Mouse (Mus musculus) cerebellum, adult 2 months (tissue): ENCODE results near the gene Gstt1. TPM values are rescaled to one million over a fixed set of nuclear protein-coding genes. Genes with fewer than 3 reads are reported as not detected.
A peak's percentile ranks its signal among the peaks of the same experiment; 100 is the strongest.
"Not testable (repeated sequence)": the region's sequence is repeated elsewhere in the genome, so short reads cannot be mapped to it uniquely, and the experiment has no call there.

Experiments used
- DNase-seq, 2 experiments: peaks; one replicate each; pipeline ENCODE4 v3.0.0; 2021
- H3K27ac ChIP-seq: fragments of 200-500 bp; 2 replicates; pipeline ENCODE4 v1.5.1; 2012; ENCODE audit warnings: low read length, control low read depth, inconsistent platforms; ENCODE audit not compliant: insufficient read depth
- H3K27me3 ChIP-seq: fragments of 200-500 bp; 2 replicates; pipeline ENCODE4 v1.6.1; 2012; ENCODE audit warnings: inconsistent platforms, mild to moderate bottlenecking, low read length, moderate library complexity; ENCODE audit not compliant: control insufficient read depth, insufficient read depth
- H3K4me1 ChIP-seq: fragments of 200-500 bp; 2 replicates; pipeline ENCODE4 v1.6.1; 2011; ENCODE audit warnings: low read length; ENCODE audit not compliant: control insufficient read depth, insufficient read depth
- H3K4me3 ChIP-seq: fragments of 200-500 bp; replicated peaks from 2 replicates; pipeline ENCODE3; 2011; ENCODE audit warnings: mild to moderate bottlenecking, low read depth, low read length, control low read depth; ENCODE audit not compliant: insufficient read depth
- CTCF ChIP-seq: fragments of 200-500 bp; IDR thresholded peaks from 2 replicates; pipeline ENCODE4 v1.5.1; 2011; ENCODE audit warnings: low read depth, mild to moderate bottlenecking, control low read depth, low read length, moderate library complexity, borderline replicate concordance; ENCODE audit not compliant: insufficient read depth
- POLR2A ChIP-seq: fragments of 200-500 bp; IDR thresholded peaks from 2 replicates; pipeline ENCODE4 v1.6.1; 2011; ENCODE audit warnings: low read length, control low read depth, borderline replicate concordance; ENCODE audit not compliant: insufficient read depth
- WGBS: fragments of 180-500 bp; shearing (Covaris S2); methylation state at CpG from one replicate; pipeline ENCODE4 v1.1.7; 2018; 5-methylcytosine and 5-hydroxymethylcytosine counted together
- polyA plus RNA-seq: library from polyadenylated mRNA; depleted of rRNA; stranded (reverse); fragments of >200 nt; gene quantifications from 2 replicates; pipeline ENCODE4 v1.2.3, GENCODE M21; 2012; rRNA removed

Gene Gstt1
- polyA plus RNA-seq = 37.6 and 40.1 TPM in 2 replicates

DNA sequence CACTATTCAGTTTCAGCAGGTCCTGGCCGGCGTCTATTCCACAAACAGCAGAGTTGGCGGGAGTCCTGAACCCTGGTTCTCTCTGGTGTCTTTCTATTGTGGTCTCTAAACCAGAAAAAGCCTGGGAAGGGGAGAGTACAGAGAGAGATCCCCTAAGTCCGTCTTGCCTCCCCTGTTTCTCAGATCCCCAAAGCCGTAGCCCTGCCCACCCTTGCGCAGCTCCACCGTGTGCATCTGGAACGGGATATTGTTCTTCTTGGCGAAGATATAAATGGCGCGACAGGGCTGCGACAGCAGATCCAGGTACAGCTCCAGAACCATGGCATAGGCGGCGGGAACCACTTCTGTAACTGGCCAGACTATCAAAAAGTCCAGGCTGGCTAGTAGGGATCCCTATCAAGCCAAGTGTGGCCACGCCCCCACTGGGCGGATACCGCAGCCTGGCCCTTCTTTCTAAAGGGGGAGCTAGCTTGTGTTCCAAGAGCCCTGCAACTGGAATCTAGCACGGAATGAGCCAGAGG lies at the start of gene Gstt1:
Gene Gstt1 (minus strand): TSS at position 409 of the 521 bp plus-strand sequence.
- H3K4me1 ChIP-seq = peaks cover 4% of the 10 kb centered on the region
- no peaks in the 10 kb centered on the region for H3K27me3 ChIP-seq
- peak within 1 kb of the TSS; percentile 93 for H3K4me3 ChIP-seq
- WGBS = 2% methylated on average over 18 of the region's 18 CpGs
- peak within 1 kb of the TSS; percentile 90 for H3K27ac ChIP-seq
- TF ChIP-seq CTCF (no peak), POLR2A (peak; percentile 54; the same call in 1 of the 2 replicates)
- peak; percentile 72 to 75 for DNase-seq

DNA sequence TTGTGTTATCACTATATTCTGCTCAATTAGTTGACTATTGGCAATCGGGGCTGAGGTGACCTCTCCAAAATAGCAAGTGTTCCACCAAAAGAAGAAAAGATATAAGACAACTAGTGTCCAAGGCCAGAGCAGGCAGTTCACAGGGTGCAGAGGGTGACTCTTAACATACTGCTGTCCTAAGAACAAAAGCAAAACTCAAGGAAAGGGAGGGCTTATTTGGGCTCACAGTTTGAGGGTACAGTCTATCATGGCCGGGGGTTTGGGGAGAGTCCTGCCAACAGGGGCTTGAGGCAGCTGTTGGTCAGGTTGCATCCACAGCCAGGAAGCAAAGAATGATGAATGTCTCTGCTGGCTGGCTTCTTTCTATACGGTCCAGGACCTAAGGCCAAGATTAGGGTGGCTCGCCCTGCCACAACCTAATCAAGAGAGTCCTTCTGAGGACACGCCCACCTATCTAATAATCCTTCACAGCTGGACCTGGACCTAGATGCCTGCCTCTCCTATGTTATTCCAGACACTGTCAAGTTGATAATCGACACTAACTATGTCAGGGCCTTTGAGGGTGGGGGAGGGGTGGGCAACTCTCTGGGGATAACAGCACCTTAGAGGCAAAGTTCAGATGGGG lies 47.0 kb upstream of the Gstt1 start:
- Histone ChIP-seq H3K4me1 (no peaks in the 10 kb centered on the region), H3K27ac (no peak overlapping the region), H3K27me3 (no peaks in the 10 kb centered on the region), H3K4me3 (no peak overlapping the region)
- TF ChIP-seq CTCF (no peak), POLR2A (no peak)
- 84% methylated on average over 6 of the region's 6 CpGs for WGBS
- DNase-seq = no peak

DNA sequence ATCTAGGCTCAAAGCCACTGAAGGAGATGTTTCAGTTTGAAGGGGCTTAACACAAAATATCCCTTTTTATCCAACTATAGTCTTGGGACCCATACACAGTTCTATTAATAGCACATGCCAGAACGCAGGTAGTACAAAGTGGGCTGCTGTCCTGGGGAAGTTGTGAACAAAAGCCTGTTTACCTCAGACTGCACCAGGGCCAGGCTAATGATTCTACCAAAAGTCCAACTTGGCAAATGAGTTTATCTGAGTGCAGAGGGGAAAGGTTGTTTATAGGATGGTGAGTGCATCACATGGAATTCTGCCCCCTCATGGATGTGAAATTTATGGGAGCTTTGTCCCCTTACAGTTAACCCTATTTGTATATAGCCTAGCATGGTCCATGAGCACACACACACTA lies 46.4 kb upstream of the Gstt1 start:
- no peaks in the 10 kb centered on the region for H3K4me1 ChIP-seq
- DNase-seq = no peak
- H3K4me3 ChIP-seq = no peak overlapping the region
- TF ChIP-seq CTCF (no peak), POLR2A (no peak)
- no peak overlapping the region for H3K27ac ChIP-seq
- H3K27me3 ChIP-seq = no peaks in the 10 kb centered on the region
- 77% methylated on average over 1 of the region's 1 CpGs for WGBS

DNA sequence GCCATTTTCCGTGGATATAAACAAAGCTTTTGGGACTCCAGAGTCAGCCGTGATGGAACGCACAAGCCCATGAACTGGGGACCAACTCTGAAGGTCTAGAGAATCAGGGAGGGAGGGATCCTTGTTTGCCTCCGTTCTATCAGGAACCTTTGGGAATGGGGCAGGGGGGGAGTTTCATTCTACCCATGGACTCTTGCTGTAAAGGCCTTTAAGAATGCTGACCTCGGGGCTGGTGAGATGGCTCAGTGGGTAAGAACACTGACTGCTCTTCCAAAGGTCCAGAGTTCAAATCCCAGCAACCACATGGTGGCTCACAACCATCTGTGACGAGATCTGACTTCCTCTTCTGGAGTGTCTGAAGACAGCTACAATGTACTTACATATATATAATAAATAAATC lies 45.5 kb upstream of the Gstt1 start:
- WGBS = 77% methylated on average over 6 of the region's 6 CpGs

DNA sequence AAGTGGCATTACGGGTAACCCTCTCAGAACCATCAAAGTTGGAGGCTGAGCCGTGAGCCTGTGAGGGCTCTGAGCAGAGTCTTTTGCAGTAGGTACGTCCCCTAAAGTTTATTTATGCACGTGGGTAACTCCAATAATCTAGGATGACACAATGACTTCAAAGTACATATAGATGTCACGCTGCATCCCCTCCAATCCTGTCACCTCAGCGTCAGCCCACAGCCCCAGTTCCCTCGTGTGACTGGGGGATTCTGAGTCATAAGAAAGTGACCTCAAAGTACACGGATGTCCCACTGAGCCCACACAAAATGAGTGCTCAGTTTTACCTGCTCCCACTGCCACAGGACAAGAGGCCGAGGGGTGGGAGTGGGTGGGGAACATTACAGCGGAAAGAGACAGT lies 40.7 kb upstream of the Gstt1 start:
- no peaks in the 10 kb centered on the region for H3K27me3 ChIP-seq
- no peak for DNase-seq
- WGBS = 90% methylated on average over 10 of the region's 10 CpGs
- no peak overlapping the region for H3K27ac ChIP-seq
- H3K4me3 ChIP-seq = no peak overlapping the region
- H3K4me1 ChIP-seq = 0 out of 2 replicates have a peak, but pooled peaks cover 3% of the 10 kb centered on the region
- TF ChIP-seq CTCF (no peak), POLR2A (no peak)

More for the DNA sequence above, 45.5 kb upstream of the Gstt1 start:
- H3K4me3 ChIP-seq, DNase-seq, H3K27me3 ChIP-seq, H3K4me1 ChIP-seq, H3K27ac ChIP-seq: not testable (repeated sequence)

DNA sequence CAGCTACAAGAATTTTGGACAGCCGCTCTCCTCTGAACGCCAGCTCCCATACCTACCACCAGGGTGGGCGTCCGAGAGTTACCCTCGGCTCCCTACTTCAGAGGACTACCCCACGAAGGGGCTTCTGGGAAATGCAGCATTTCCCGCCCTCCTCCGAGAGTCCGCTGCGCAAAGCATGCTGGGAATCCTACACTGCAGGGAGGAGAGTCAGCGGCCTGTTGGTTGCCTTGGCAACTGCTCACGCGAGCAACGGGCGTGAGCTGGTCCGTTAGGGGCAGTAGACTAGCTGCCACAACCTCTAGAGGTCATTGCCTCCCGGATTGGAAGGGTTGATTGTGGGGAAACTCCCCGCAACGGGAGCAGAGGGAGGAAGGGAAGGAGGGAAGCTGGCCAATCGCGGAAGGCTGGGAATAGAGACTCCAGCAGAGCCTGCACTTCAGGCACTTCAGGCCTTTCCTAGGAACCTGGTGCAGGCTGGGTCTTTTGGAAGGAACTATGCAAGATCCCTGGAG lies 38.9 kb upstream of the Gstt1 start, which contains the start of gene Gstt2:
Gene Gstt2 (minus strand): TSS at position 177 of the 512 bp plus-strand sequence.
- Histone ChIP-seq H3K27me3 (no peaks in the 10 kb centered on the region), H3K4me3 (peak within 1 kb of the TSS; percentile 66), H3K4me1 (0 out of 2 replicates have a peak, but pooled peaks cover 3% of the 10 kb centered on the region), H3K27ac (peak within 1 kb of the TSS; percentile 74)
- TF ChIP-seq CTCF (peak; percentile 15; the same call in 1 of the 2 replicates), POLR2A (peak; percentile 86; the same call in 1 of the 2 replicates)
- peak; percentile 94 for DNase-seq
- under 1% methylated on average over 21 of the region's 21 CpGs for WGBS

DNA sequence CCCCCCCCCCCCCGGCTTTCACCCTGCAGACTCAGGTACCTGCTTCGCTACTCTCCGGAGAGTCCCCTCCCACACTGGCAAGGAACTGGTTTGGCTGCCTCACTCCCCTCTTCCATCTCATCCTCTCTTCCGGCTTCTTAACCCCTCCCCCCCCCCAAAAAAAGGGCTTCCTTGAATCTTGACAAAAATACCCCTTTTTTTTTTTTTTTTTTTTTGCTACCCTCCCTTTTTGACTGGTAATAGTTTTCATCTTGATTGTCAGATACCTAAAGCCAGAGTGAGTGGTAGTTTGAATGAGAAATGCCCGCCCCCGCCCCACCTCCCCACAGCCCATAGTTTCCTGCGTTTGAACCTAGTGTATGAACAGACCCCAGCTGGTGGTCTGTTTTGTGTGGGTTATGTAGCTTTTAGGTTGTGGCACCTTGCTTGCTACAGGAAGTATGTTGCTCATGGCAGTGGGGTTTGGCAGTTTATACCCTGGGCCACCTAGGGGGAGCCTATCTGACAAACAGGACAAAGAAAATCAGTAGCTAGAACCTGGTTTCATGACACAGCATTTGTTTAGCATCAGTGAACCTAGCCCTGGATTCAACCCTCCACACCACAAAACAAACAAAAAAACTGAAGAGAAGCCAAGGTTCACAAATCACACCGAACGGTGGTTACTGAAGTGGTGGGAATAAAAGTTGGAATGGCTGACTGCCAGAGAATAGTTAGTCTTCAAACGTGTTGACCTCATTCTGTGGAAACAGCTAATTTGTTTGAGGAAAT lies 37.6 kb upstream of the Gstt1 start:
- TF ChIP-seq POLR2A = no peak
- no peak for TF ChIP-seq CTCF
- Histone ChIP-seq H3K4me3 (no peak overlapping the region), H3K27me3 (no peaks in the 10 kb centered on the region), H3K27ac (no peak overlapping the region), H3K4me1 (0 out of 2 replicates have a peak, but pooled peaks cover 3% of the 10 kb centered on the region)
- 25% methylated on average over 10 of the region's 10 CpGs for WGBS
- DNase-seq = no peak

DNA sequence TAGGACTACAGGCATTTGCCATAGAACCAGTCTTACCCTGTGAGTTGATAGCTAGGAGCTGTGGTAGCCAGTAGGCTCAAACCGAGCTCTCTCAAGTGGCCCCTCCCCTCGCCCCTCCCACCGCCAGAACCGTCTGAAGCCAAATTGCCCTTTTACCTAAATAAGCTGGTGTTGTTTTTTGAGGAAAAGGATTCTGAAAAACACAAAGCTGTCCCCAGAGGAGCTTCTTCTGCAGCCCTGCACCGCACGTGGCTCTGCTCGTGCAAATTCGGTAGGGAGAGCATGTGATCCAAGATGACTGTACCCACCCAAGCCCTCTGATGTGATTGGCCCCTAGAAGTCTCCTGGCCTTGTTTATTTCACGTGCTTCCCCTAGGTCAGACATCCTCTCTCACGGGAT lies 36.9 kb upstream of the Gstt1 start:
- Histone ChIP-seq H3K4me3 (peak overlapping the region; percentile 32), H3K27me3 (no peaks in the 10 kb centered on the region), H3K4me1 (0 out of 2 replicates have a peak, but pooled peaks cover 3% of the 10 kb centered on the region), H3K27ac (no peak overlapping the region)
- WGBS = 3% methylated on average over 10 of the region's 10 CpGs
- DNase-seq = peak; percentile 31 to 33
- no peak for TF ChIP-seq CTCF
- TF ChIP-seq POLR2A = no peak
